Mouse (Mus musculus): ENCODE data around the gene Ptpra. TPM values are rescaled to one million over a fixed set of nuclear protein-coding genes. Genes with fewer than 3 reads are reported as not detected.
"Not testable (repeated sequence)": the region's sequence is repeated elsewhere in the genome, so short reads cannot be mapped to it uniquely, and the experiment has no call there.

Ptpra gene
- total RNA-seq, 2 experiments from 2014 or later: 17.3 to 21.4 TPM

- no peak for DNase-seq
These were observed 38.5 kb downstream of the Ptpra start for GRCm38 (mm10) chr2:130488600-130488999.

- no peak for DNase-seq
These were observed 41.1 kb downstream of the Ptpra start for GRCm38 (mm10) chr2:130491162-130491561.

GRCm38 (mm10) chr2:130491587-130491986 is 41.5 kb downstream of the Ptpra start:
- peak; percentile 22 for DNase-seq

- not testable (repeated sequence) for DNase-seq
These were observed 45.0 kb downstream of the Ptpra start for GRCm38 (mm10) chr2:130495114-130495513.

- DNase-seq: peak; percentile 48
These were observed 46.0 kb downstream of the Ptpra start for GRCm38 (mm10) chr2:130496037-130496436.

GRCm38 (mm10) chr2:130496931-130497330 is 46.9 kb downstream of the Ptpra start:
- no peak for DNase-seq

- DNase-seq: no peak
These were observed 49.5 kb downstream of the Ptpra start for GRCm38 (mm10) chr2:130499546-130499945.

GRCm38 (mm10) chr2:130501556-130501955 is 51.5 kb downstream of the Ptpra start:
- no peak for DNase-seq

GRCm38 (mm10) chr2:130511616-130512015 is 61.5 kb downstream of the Ptpra start:
- DNase-seq: not testable (repeated sequence)

- no peak for DNase-seq
These were observed 63.8 kb downstream of the Ptpra start for GRCm38 (mm10) chr2:130513907-130514306.

GRCm38 (mm10) chr2:130515791-130516190 is 65.7 kb downstream of the Ptpra start:
- no peak for DNase-seq

GRCm38 (mm10) chr2:130521927-130522326 is 71.8 kb downstream of the Ptpra start:
- DNase-seq: no peak

GRCm38 (mm10) chr2:130525480-130525879 is 75.4 kb downstream of the Ptpra start:
- not testable (repeated sequence) for DNase-seq

GRCm38 (mm10) chr2:130528457-130528856 is 78.4 kb downstream of the Ptpra start:
- DNase-seq: no peak

- DNase-seq: no peak
These were observed 79.2 kb downstream of the Ptpra start for GRCm38 (mm10) chr2:130529290-130529689.

GRCm38 (mm10) chr2:130529925-130530324 is 79.8 kb downstream of the Ptpra start:
- no peak for DNase-seq

- no peak for DNase-seq
These were observed 82.1 kb downstream of the Ptpra start for GRCm38 (mm10) chr2:130532201-130532600.

GRCm38 (mm10) chr2:130535017-130535416 is 84.9 kb downstream of the Ptpra start:
- no peak for DNase-seq

- no peak for DNase-seq
These were observed 86.8 kb downstream of the Ptpra start for GRCm38 (mm10) chr2:130536890-130537289.

- DNase-seq: no peak
These were observed 88.9 kb downstream of the Ptpra start for GRCm38 (mm10) chr2:130538876-130539546.

GRCm38 (mm10) chr2:130540266-130540665 is 90.2 kb downstream of the Ptpra start:
- no peak for DNase-seq

- no peak for DNase-seq
These were observed 96.9 kb downstream of the Ptpra start for GRCm38 (mm10) chr2:130546957-130547356.

- DNase-seq: no peak
These were observed 104.8 kb downstream of the Ptpra start for GRCm38 (mm10) chr2:130554841-130555240.

- no peak for DNase-seq
These were observed 106.2 kb downstream of the Ptpra start for GRCm38 (mm10) chr2:130556292-130556691.
